Mouse (Mus musculus) neural tube, embryonic 11.5 days (tissue): ENCODE results near the gene Gng8. TPM values are rescaled to one million over a fixed set of nuclear protein-coding genes. Genes with fewer than 3 reads are reported as not detected.
A peak's percentile ranks its signal among the peaks of the same experiment; 100 is the strongest.

Source experiments
- ATAC-seq: fragments of 200-750 bp; cut with Nextera tagmentation; 2 replicates; pipeline ENCODE4 v1.8.0; 2017; ENCODE audit warnings: moderate number of reproducible peaks, mild to moderate bottlenecking, moderate TSS enrichment, moderate library complexity; ENCODE audit not compliant: insufficient read depth, low FRiP score, low TSS enrichment
- DNase-seq: peaks from one replicate; pipeline ENCODE4 v3.0.0-alpha.2; 2015; ENCODE audit warnings: low spot score
- H3K27ac ChIP-seq: fragments of 300-500 bp; sonication (generic); 2 replicates; pipeline ENCODE4 v1.5.1; 2014; ENCODE audit warnings: low read depth, mild to moderate bottlenecking, low read length
- H3K27me3 ChIP-seq: fragments of 300-500 bp; sonication (generic); 2 replicates; pipeline ENCODE4 v1.6.1; 2014; ENCODE audit warnings: mild to moderate bottlenecking, low read length, mixed read lengths; ENCODE audit not compliant: control insufficient read depth, insufficient read depth
- H3K36me3 ChIP-seq: fragments of 300-500 bp; sonication (generic); 2 replicates; pipeline ENCODE4 v1.6.1; 2014; ENCODE audit warnings: mild to moderate bottlenecking, low read length, moderate library complexity, mixed read lengths; ENCODE audit not compliant: control insufficient read depth, insufficient read depth
- H3K4me1 ChIP-seq: fragments of 300-500 bp; sonication (generic); 2 replicates; pipeline ENCODE4 v1.6.1; 2014; ENCODE audit warnings: low read length, mixed read lengths; ENCODE audit not compliant: control insufficient read depth, insufficient read depth
- H3K4me2 ChIP-seq: fragments of 300-500 bp; sonication (generic); 2 replicates; pipeline ENCODE4 v1.6.1; 2014; ENCODE audit warnings: low read depth, mild to moderate bottlenecking, moderate library complexity
- H3K4me3 ChIP-seq: fragments of 300-500 bp; sonication (generic); 2 replicates; pipeline ENCODE4 v1.5.1; 2014; ENCODE audit warnings: low read depth, low read length
- H3K9ac ChIP-seq: fragments of 300-500 bp; sonication (generic); 2 replicates; pipeline ENCODE4 v1.6.1; 2014; ENCODE audit warnings: mild to moderate bottlenecking, low read length
- H3K9me3 ChIP-seq: fragments of 300-500 bp; sonication (generic); 2 replicates; pipeline ENCODE4 v1.6.1; 2016; ENCODE audit warnings: low read length; ENCODE audit not compliant: control insufficient read depth
- WGBS: fragments of 180-500 bp; shearing (Covaris S2); extraction: QIAGEN DNeasy Blood & Tissue Kit; methylation state at CpG from one replicate; pipeline ENCODE4 v1.1.7; 2014; 5-methylcytosine and 5-hydroxymethylcytosine counted together
- polyA plus RNA-seq: library from polyadenylated mRNA; unstranded; fragments of >200 nt; fragmentation: Nextera tagmentation; extraction: Ambion mirVana; gene quantifications from 2 replicates; pipeline ENCODE4 v1.2.1, GENCODE M21; 2014

Gng8 gene
- polyA plus RNA-seq, 1 experiment from 2014 or later: 7.2 TPM

DNA sequence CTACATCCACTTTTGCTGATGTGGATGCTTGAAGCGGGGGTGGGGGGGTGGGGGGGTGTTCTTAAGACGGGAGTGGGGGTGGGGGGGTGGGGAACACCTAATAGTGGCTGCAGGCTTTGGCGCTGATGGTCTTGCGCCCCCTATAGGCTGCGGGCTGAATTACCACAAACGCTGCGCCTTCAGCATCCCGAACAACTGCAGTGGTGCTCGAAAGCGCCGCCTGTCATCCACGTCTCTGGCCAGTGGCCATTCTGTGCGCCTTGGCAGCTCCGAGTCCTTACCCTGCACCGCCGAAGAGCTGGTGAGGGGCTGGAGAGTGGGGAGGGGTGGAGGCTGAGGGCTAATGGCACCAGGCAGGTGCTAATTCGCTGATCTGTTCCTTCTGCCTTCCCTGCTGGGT lies 43.0 kb upstream of the Gng8 start:
- DNase-seq (peak; percentile 59), ATAC-seq (no peak)
- no peak overlapping the region for H3K27ac ChIP-seq
- H3K4me3 ChIP-seq: no peak overlapping the region
- 27% methylated on average over 17 of the region's 17 CpGs for WGBS
- H3K4me2 ChIP-seq: no peak overlapping the region
- peaks cover 15% of the 10 kb centered on the region for H3K36me3 ChIP-seq
- H3K9me3 ChIP-seq: no peaks in the 10 kb centered on the region
- H3K27me3 ChIP-seq: no peaks in the 10 kb centered on the region
- H3K9ac ChIP-seq: no peak overlapping the region
- H3K4me1 ChIP-seq: peaks cover 13% of the 10 kb centered on the region

DNA sequence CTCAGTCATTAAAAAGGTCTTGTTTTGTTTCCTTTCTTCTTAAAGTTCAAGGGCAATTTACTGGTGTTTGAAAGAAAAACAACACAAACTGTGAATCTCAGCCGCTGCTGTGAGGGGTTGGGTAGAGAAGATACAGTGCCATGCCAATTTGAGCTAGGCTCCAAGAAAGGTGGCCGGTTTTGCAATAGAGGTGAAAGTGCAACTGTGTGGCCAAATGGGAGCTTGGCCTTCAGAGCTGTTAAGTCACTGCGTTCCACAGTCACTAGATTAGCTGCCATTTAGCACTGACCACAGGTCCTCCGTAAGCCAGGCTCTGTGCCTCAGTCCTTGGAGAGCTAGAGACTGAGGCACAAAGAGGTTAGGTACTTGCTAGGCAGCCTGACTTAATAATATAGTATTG lies 40.0 kb upstream of the Gng8 start:
- Histone ChIP-seq H3K27me3 (no peaks in the 10 kb centered on the region), H3K9ac (no peak overlapping the region), H3K4me3 (no peak overlapping the region), H3K4me1 (no peaks in the 10 kb centered on the region), H3K36me3 (peaks cover 33% of the 10 kb centered on the region), H3K27ac (no peak overlapping the region), H3K4me2 (no peak overlapping the region), H3K9me3 (no peaks in the 10 kb centered on the region)
- DNase-seq (no peak), ATAC-seq (no peak)
- WGBS: 79% methylated on average over 4 of the region's 4 CpGs

DNA sequence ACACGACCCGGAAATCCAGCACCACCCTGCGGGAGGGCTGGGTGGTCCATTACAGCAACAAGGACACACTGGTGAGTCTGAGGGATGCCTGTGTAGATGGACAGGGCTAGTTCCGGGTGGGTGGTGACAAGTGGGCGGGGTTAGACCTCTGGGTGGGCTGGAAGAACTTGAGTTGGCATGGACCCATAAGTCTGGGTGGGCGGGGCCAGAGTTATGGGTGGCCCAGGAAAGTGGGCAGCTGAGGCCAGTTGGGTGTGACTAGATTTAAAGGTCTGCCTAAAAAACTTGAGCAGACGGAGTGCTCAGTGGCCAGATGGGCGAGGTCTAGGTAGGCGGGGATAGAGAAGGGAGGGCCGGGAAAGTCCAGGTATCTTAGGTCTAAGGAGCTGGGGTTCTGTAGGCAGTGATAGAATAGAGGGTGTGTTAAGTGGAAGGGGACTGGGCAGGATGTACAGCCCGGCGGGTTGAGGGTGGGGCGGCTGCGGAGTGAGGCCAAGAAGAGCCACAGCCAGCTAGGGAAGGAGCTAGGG lies 38.2 kb upstream of the Gng8 start:
- WGBS: 89% methylated on average over 14 of the region's 14 CpGs
- peaks cover 38% of the 10 kb centered on the region for H3K36me3 ChIP-seq
- no peak for ATAC-seq

DNA sequence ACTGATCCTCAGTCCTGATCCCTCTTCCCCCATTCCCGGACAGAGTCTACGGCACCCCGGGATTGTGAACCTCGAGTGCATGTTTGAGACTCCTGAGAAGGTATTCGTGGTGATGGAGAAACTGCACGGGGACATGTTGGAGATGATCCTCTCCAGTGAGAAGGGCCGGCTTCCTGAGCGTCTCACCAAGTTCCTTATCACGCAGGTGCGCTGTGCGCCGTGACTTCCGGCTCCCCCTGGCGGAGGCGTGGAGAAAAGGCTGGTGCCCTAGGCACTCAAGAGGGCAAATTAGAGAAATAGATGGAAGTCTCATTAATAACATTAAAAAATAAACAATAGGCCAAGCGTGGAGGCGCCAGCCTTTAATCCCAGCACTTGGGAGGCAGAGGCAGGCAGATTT lies 33.2 kb upstream of the Gng8 start:
- 19% methylated on average over 17 of the region's 17 CpGs for WGBS
- no peak overlapping the region for H3K27ac ChIP-seq
- peak; percentile 60 for DNase-seq
- peaks cover 25% of the 10 kb centered on the region for H3K36me3 ChIP-seq
- H3K4me1 ChIP-seq: no peaks in the 10 kb centered on the region
- H3K9me3 ChIP-seq: no peaks in the 10 kb centered on the region
- no peak for ATAC-seq
- no peak overlapping the region for H3K4me3 ChIP-seq
- H3K4me2 ChIP-seq: no peak overlapping the region
- no peaks in the 10 kb centered on the region for H3K27me3 ChIP-seq
- H3K9ac ChIP-seq: no peak overlapping the region

More for the DNA sequence above, 38.2 kb upstream of the Gng8 start:
- Histone ChIP-seq H3K4me2 (no peak overlapping the region), H3K9ac (no peak overlapping the region), H3K9me3 (no peaks in the 10 kb centered on the region), H3K27me3 (no peaks in the 10 kb centered on the region), H3K27ac (no peak overlapping the region), H3K4me3 (no peak overlapping the region), H3K4me1 (no peaks in the 10 kb centered on the region)
- DNase-seq: no peak

DNA sequence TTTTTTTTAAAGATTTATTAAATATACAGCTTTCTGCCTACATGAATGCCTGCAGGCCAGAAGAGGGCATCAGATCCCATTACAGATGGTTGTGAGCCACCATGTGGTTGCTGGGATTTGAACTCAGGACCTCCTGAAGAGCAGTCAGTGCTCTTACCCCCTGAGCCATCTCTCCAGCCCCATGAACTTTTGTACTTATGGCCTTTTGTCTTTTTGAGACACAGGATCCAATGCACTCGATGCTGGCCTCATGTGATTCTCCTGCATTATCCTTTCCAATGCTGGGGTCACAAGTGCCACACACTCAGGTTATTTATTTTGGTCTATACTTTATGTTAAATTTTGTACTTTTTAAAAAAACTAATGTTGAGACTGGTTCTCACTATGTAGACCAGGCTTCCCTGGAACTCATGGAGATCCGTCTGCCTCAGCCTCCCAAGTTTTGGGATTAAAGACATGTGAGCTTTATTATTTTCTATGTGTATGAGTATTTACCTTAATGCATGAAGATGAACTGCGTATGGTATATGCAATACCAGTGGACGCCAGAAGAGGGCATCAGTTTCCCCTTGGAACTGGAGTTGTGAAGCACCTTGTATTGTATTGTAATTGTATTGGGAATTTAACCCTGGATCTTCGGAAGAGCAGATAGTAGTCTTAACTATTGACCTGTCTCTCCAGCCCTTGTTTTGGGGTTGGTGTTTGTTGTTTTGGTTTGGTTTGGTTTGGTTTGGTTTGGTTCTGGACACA lies 31.5 kb upstream of the Gng8 start:
- Histone ChIP-seq H3K4me2 (no peak overlapping the region), H3K36me3 (peaks cover 19% of the 10 kb centered on the region), H3K27me3 (no peaks in the 10 kb centered on the region), H3K4me3 (no peak overlapping the region), H3K27ac (no peak overlapping the region), H3K9ac (no peak overlapping the region), H3K4me1 (no peaks in the 10 kb centered on the region), H3K9me3 (no peaks in the 10 kb centered on the region)
- WGBS: 29% methylated on average over 5 of the region's 5 CpGs
- DNase-seq (peak; percentile 55), ATAC-seq (no peak)

DNA sequence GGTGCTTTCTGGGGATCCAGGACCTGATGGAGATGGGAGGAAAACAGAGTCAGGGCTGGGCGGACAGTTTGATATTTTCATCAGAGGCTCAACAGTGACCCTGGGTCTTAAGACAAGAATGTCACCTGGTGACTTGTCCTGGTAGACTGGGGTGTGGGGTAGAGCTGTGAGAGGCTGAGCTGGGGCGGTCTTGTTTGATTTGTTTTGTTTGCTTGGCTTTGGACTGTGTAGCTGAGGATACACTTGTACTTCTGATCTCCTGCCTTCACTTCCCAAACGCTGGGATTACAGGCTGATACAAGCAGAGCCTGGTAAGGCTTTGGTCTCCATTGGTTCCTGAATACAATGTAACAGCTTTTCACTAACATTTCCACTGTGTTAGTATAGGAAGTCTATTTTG lies 24.1 kb upstream of the Gng8 start:
- whole genome bisulfite sequencing: 82% methylated on average over 3 of the region's 3 CpGs
- no peak for DNase-seq
- Histone ChIP-seq H3K36me3 (no peaks in the 10 kb centered on the region; the same call in 1 of the 2 replicates), H3K9me3 (no peaks in the 10 kb centered on the region), H3K27me3 (no peaks in the 10 kb centered on the region), H3K4me3 (no peak overlapping the region), H3K4me1 (no peaks in the 10 kb centered on the region), H3K9ac (no peak overlapping the region), H3K4me2 (no peak overlapping the region), H3K27ac (no peak overlapping the region)
- ATAC-seq: no peak

DNA sequence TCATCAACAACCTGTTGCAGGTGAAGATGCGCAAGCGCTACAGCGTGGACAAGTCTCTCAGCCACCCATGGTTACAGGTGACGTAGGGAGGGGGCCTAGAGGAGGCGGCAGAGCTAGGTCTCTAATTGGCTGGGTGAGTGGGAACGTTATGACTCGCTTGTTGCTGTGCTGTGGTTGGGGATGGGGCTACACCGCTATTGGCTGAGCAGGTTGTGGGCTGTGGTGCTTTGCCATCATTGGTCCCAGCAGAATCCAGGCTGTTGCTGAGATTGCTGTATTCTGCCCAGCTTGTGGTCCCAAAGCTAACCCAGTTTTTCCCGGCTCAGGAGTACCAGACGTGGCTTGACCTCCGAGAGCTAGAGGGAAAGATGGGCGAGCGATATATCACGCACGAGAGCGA lies 22.1 kb upstream of the Gng8 start:
- no peaks in the 10 kb centered on the region for H3K27me3 ChIP-seq
- no peak overlapping the region for H3K9ac ChIP-seq
- no peaks in the 10 kb centered on the region for H3K9me3 ChIP-seq
- H3K27ac ChIP-seq: no peak overlapping the region
- peak overlapping the region; percentile 2 for H3K4me2 ChIP-seq
- ATAC-seq (peak; percentile 91), DNase-seq (peak; percentile 68)
- WGBS: 8% methylated on average over 16 of the region's 16 CpGs
- H3K36me3 ChIP-seq: no peaks in the 10 kb centered on the region; the same call in 1 of the 2 replicates
- H3K4me3 ChIP-seq: no peak overlapping the region
- H3K4me1 ChIP-seq: no peaks in the 10 kb centered on the region

DNA sequence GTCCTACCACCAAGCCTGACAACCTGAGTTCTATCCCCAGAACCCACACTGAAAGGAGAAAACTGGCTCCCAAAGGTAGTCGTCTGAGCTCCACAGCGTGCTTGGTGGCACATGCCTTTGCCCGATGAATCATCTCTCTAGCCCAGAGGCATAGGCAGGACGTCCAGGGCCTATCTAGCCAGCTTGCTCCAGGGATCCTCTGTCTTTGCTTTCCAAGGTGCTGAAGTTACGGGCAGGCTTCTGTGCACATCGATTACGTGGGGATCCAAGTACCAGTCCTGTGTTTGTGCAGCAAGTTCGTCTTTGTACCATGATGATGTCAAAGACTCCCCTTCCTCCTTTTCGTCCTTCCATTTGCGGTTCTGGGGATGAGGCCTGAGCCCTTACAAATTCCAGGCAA lies 20.0 kb upstream of the Gng8 start:
- H3K36me3 ChIP-seq: no peaks in the 10 kb centered on the region
- H3K4me2 ChIP-seq: no peak overlapping the region
- ATAC-seq (no peak), DNase-seq (no peak)
- H3K27ac ChIP-seq: no peak overlapping the region
- no peaks in the 10 kb centered on the region for H3K27me3 ChIP-seq
- H3K9me3 ChIP-seq: no peaks in the 10 kb centered on the region
- H3K9ac ChIP-seq: no peak overlapping the region
- H3K4me3 ChIP-seq: no peak overlapping the region
- H3K4me1 ChIP-seq: no peaks in the 10 kb centered on the region; the same call in 1 of the 2 replicates
- WGBS: 79% methylated on average over 10 of the region's 10 CpGs

DNA sequence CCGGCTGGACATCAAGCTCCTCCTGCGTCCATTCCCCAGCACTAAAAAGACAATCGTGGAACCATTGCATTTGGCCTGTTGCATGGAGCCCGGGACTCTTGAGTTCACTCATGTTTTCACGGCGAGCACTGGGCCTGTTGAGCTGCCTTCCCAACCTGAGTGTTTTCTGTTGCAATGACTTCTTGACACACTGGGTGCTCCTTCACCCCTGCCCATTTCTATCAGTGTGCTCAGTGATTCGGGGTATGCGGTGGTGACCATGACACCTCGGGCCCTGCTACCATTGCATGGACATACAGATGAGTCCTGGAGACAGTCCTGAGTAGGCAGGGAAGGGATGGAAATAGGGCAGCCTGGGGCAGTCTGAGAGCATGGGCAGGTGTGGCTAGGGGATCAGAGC lies 19.1 kb upstream of the Gng8 start:
- H3K4me1 ChIP-seq: peaks cover 5% of the 10 kb centered on the region
- H3K36me3 ChIP-seq: no peaks in the 10 kb centered on the region
- H3K27ac ChIP-seq: no peak overlapping the region
- no peaks in the 10 kb centered on the region for H3K9me3 ChIP-seq
- no peak for ATAC-seq
- H3K4me3 ChIP-seq: no peak overlapping the region
- no peaks in the 10 kb centered on the region for H3K27me3 ChIP-seq
- WGBS: 92% methylated on average over 9 of the region's 9 CpGs
- no peak overlapping the region for H3K4me2 ChIP-seq
- no peak for DNase-seq
- H3K9ac ChIP-seq: no peak overlapping the region
